Mouse (Mus musculus): ENCODE measurements around the gene Zbtb44. TPM values are rescaled to one million over a fixed set of nuclear protein-coding genes. Genes with fewer than 3 reads are reported as not detected.
"Not testable (repeated sequence)": the region's sequence is repeated elsewhere in the genome, so short reads cannot be mapped to it uniquely, and the experiment has no call there.

Gene Zbtb44
- total RNA-seq (2021), result 10 to 100 TPM; 65.6 to 66.4 TPM
- long read RNA-seq, experiment 1, full-length matches to known transcripts, result 9 of 23 reads
- long read RNA-seq, experiment 1, partial matches to known transcripts, result 1 of 23 reads
- long read RNA-seq, experiment 1, other reads (novel, unspliced or antisense), result 13 of 23 reads
- long read RNA-seq, experiment 2, full-length matches to known transcripts, result 4 of 20 reads
- long read RNA-seq, experiment 2, partial matches to known transcripts, result 1 of 20 reads
- long read RNA-seq, experiment 2, other reads (novel, unspliced or antisense), result 15 of 20 reads

- DNase-seq (ENCODE audit: low spot score), result no peak
These were observed at the start of gene Zbtb44 for GRCm38 (mm10) chr9:31030532-31031413. Gene Zbtb44 (plus strand): TSS chr9:31030644.

DNA sequence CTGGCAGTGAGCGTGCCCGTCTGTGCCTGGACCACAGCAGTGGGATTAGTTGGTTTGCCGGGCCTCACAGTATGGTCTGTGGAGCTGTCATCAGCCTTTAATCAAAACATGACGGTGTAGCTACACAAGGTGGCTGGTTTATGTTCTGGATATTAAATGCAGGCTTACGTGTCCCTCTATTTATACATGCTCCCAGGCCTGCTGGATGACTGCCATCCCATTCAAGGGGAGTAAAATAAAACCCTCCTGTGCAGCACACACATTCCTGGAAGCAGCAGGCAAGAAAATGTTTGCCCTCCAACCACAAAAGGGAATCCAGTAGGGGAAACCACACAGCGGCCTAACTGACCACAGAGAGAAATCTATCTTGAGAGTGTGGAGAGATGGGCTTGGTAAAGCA, 44.7 kb upstream of the Zbtb44 start:
- DNase-seq (ENCODE audit: low spot score), result peak; percentile 36

DNA sequence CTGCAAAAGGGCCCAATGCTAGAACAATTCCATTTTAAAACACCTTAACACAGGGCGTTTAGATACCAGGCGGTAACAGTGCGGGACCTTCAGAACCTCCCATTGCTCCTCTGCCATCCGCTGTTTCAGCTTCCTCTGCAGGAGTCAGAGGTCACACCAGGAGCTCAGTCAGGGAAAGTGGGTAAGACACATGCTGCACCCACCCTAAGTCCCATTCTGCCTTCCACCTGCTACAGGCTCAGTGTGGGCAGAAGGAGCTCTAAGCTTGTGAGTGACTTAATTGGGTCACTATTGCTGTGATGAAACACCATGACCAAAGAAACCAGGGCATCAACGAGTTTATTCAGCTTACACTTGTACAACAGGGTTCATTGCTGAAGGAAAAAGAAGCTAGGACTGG, 37.3 kb upstream of the Zbtb44 start:
- no peak for DNase-seq (ENCODE audit: low spot score)

DNA sequence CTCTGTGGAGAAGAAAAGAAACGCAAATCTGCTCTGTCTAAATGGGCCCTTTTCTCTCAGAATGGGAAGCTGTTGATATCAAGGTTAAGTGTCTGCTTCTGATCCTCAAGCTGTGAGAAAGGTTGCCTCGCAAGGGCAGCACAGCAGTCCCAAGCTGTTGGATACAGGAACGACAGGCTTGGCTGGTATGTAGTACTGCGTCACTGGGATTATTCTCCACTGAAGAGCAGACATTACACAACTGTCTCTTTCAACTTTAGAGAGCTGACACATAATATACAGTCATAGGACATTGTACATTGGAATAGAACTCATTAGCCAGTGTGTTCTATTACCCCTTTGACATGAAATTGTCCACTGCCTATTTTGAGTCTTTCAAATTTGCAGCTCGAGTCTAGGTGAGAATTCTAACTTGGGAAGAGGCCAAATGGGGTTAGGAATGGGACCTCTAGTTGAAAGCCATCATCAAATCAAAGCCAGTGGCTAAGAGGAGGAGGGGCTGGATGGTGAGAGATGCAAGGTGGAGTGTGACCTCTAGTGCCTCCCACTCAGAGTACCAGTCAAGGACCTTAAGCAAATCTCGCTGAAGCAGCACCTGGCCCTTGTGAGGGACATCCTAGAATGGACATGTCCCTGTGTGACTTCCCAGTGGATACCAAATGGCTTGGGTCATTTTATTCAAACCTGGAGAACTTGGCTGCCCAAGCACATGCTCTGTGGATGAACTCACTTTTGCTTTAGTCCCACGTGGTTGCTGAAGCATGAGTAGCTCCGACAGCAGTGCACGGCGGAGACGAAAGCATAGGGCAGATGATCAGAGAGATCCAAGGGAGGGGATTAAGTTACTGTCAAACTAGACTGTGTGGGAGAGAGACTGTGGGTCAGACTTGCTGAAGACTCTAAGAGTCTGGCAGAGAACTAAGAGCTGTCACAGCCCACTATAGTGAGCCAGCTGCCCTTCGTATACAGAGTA, 33.6 kb upstream of the Zbtb44 start:
- DNase-seq (ENCODE audit: low spot score), result peak; percentile 58

GRCm38 (mm10) chr9:31000641-31001040, 29.8 kb upstream of the Zbtb44 start:
- DNase-seq (ENCODE audit: low spot score), result peak; percentile 16

DNA sequence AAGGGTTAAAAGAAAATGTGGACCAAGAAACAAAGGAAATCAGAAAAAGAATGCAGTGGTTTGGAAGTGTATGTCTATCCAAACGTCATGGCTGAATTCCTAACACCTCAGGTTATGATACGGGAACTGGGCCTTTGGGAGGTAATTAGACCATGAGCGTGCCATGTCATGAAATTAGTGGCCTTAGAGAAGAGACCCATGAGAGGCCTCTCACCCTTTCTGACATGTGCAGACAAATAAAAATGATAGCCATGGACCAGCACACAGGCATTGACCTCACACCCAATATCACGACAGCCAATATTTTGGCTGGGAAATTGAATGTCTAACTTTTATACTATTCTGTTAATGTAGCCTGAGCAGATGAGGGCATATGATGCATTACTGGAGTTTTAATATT, 27.9 kb upstream of the Zbtb44 start:
- no peak for DNase-seq (ENCODE audit: low spot score)

- DNase-seq (ENCODE audit: low spot score), result no peak
These were observed 21.1 kb upstream of the Zbtb44 start for GRCm38 (mm10) chr9:31009334-31009733.

DNA sequence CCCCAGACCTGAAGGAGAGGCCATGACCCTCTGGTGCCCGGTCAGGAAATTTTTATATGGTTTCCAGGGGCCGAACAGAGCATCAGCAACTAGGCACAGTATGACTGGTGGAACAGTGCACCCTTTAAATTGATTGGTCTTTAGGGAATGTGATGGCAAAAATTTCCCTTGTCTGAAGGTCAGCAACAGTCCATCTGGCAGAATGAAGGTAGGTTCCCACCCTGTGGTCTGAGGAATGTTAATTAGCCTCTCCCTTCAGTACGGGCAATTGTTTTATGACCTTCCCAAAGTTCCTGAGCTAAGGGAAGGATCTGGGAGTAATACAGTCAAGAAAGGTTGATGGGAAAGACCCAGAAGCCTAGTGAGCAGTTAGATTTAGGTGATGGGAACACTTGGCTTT, 20.4 kb upstream of the Zbtb44 start:
- DNase-seq (ENCODE audit: low spot score), result no peak

GRCm38 (mm10) chr9:31010749-31011148, 19.7 kb upstream of the Zbtb44 start:
- DNase-seq (ENCODE audit: low spot score), result no peak

GRCm38 (mm10) chr9:31011533-31011932, 18.9 kb upstream of the Zbtb44 start:
- no peak for DNase-seq (ENCODE audit: low spot score)

DNA sequence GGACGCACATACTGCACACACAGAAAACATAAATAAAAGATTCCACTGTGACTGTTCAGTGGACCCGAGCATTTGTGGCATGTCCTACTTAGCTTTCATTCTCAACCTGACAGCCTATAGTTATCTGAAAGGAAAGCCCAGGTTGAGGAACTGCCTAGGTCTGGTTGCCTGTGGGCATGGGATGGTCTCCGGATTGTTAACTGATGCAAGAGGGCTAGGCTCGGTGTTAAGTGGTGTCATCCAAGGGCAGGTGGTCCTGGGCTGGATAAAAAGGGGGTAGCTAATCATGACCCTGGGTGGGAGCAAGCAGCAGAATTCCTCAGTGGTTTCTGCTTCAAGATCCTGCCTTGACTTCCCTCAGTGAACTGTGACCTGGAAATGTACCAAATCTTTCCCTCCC, 17.8 kb upstream of the Zbtb44 start:
- no peak for DNase-seq (ENCODE audit: low spot score)

DNA sequence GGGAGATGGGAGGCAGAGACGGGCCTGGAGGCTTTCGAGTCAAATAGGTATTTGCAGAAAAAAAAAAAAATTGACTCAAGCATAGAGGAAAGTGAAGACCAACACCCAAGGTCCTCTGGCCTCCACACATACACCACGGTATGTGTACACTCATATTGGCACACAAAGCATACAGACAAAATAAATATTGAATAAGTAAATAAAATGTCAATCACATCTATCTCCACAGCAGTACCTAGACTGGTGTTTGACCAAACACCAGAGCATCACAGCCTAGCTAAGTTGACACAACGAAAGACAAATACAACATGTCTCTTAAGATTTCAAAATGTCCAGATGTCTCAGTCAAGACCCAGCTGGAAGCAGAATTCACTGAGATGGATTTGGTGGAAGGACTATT, 17.0 kb upstream of the Zbtb44 start:
- no peak for DNase-seq (ENCODE audit: low spot score)

- no peak for DNase-seq (ENCODE audit: low spot score)
These were observed 12.8 kb upstream of the Zbtb44 start for GRCm38 (mm10) chr9:31017616-31018015.

DNA sequence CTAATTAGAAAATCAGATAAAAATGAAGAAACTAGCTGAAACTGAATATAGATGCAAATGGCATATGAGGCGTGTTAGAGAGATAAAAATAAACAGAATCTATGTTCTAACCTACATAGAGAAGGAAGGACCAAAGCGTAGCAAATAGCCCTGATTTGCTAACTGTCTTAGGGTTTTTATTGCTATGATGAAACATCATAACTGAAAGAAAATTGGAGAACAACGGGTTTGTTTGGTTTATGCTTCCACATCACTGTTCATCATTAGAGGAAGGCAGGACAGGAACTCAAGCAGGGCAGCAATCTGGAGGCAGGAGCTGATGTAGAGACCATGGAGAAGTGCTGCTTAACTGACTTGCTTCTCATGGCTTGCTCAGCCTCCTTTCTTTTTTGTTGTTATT, 12.3 kb upstream of the Zbtb44 start:
- DNase-seq (ENCODE audit: low spot score), result no peak

DNA sequence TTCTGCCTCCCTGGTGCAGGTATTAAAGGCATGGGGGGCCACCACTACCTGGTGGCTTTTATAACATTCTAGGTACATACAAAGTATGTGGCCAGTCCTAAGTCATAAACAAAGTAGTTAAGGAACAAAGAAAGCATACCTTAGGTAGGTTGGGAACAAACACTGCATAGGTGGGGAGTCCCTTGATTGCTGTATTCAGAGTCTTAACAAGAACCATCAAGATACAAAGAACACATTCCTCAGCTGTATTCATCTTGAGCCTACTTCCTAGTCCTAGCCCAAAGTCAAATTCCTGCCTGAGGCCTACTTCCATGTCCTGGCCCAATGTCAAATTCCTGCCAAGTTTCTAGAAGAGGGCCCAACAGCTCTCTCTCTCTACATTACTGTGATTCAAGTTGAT, 11.7 kb upstream of the Zbtb44 start:
- DNase-seq (ENCODE audit: low spot score), result no peak

DNA sequence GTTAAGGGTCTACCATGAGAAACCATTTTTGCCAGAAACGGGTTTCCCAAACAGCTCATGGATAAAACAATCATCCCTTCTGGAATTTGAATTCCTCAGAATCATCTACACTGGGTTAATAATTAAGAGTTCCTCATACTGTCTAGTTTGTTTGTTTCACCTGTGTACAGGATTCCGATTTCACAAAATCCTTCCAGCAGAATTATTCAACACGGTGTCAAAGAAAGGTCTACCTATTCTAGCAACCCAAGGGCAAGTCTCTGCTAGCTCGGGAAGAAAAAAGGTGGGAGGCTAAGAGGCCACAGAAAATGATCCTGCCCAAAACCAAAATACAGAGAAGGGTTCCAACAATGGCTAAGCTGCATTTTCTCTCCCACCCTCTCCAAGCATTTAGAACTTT, 2.2 kb upstream of the Zbtb44 start:
- DNase-seq (ENCODE audit: low spot score), result no peak

DNA sequence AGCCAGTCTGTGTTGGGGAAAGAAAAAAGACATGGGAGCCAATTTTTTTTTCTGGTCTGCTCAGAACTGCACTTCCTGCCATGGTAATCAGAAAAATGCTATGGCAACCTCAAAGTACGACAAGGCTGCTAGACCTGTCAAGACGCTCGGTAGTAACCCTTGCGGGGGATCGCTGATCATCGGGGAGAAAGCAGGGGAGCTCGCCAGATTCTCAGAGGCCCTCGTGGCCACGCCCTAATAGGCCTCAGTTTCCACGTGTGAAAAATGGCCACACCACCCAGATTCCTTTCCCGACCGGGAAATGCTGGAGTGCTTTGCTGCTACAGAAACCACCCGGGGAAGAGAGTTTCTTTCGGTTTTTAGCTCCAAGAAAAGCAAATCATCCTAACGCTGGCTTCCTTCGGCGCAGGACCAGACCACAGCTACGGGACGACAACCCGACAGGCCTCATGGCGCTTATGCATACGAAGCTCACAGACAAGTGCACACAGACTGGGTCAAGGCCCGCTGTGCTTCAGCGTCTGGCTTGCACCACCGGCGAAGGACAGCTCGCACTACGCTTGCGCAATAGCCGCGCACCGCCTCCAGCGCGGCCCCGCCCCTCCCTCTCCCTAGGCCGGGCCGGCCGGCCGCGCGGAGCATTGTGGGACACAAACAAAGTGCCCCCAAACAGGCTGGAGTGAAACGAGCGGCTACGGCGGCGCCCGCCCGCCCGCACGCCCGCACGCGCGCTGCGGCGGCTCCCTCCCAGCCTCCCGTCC, 513 bp upstream of the Zbtb44 start:
- peak; percentile 96 for DNase-seq (ENCODE audit: low spot score)

DNA sequence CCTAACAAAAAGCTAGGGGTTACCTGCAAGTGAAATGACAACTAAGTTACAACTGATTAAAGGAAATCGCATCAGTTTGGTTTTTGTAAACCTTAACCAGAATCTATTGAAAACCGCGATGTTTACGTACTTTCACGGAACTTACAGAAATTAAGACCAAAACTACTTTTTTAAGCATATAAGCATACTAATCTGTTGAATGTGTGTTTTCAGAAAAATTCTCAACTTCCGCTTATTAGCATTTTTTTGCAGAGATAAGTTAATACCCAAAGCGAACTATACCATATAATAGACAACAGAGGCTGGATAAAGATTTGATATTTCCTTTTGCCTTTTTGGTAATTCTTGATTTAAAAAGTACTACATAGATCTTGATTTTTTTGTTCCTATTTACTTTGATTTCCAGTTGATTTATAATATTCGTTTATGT, 985 bp downstream of the Zbtb44 start:
- no peak for DNase-seq (ENCODE audit: low spot score)

- no peak for DNase-seq (ENCODE audit: low spot score)
These were observed 2.1 kb downstream of the Zbtb44 start for GRCm38 (mm10) chr9:31032546-31032945.

DNA sequence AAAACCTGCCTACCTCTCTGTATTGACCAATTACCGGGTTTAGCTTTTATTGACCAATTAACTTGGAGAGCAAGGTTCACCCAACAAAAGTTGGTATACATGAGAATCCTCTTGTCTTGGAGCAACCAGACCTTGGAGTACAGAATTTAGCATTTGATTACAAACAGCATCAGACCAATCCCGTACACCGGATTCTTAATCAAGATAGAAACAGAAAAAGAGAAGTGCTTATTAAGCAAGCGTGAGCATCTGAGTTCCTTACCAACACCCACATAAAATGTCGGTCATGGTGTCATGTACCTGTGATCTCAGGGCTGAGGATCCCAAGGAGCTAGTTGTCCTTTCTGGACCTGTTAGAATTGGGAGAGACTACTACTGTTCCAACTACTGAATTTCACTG, 19.8 kb downstream of the Zbtb44 start:
- DNase-seq (ENCODE audit: low spot score), result no peak

- not testable (repeated sequence) for DNase-seq (ENCODE audit: low spot score)
These were observed 21.1 kb downstream of the Zbtb44 start for GRCm38 (mm10) chr9:31051509-31051908.

Data from gastrocnemius, adult 18-20 months (tissue).